Mouse (Mus musculus): ENCODE results near the gene Cdr1. TPM values are rescaled to one million over a fixed set of nuclear protein-coding genes. Genes with fewer than 3 reads are reported as not detected.

Gene Cdr1
- polyA plus RNA-seq (2015; fragmentation: Nextera tagmentation; extraction: Ambion mirVana): not detected in 2 replicates

GRCm38 (mm10) chrX:61185458-61185857 is at the start of gene Cdr1:
Cdr1 (minus strand) TSS chrX:61185558.
- H3K9ac ChIP-seq: no peak within 1 kb of the TSS
- no peak within 1 kb of the TSS for H3K4me2 ChIP-seq
- no peak for ATAC-seq (ENCODE audit: low FRiP score, low read depth)
- H3K4me3 ChIP-seq: no peak within 1 kb of the TSS
- H3K4me1 ChIP-seq (replicated peaks): no peaks in the 10 kb centered on the region
- WGBS: 92% methylated on average over 6 of the region's 6 CpGs
- peaks cover 15% of the 10 kb centered on the region; the same call in 1 of the 2 replicates for H3K9me3 ChIP-seq
- H3K27ac ChIP-seq (replicated peaks): no peak within 1 kb of the TSS
- peaks cover 11% of the 10 kb centered on the region for H3K36me3 ChIP-seq
- H3K27me3 ChIP-seq: no peaks in the 10 kb centered on the region

DNA sequence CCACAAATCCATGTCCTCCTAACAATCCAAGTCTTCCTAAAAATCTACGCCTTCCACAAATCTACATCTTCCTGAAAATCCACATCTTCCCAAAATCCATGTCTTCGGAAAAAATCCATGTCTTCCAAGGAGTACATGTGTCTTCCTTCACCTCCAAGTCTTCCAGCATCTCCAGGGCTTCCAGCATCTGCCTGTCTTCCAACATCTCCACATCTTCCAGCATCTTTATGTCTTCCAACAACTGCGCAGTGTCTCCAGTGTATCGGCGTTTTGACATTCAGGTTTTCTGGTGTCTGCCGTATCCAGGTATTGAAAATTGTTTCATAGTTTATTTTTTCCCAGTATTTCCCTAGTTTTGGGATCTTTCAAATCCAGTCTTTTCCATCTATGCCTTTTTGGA is 511 bp upstream of the Cdr1 start:
- H3K4me3 ChIP-seq: no peak overlapping the region
- H3K9ac ChIP-seq: no peak overlapping the region
- H3K4me2 ChIP-seq: no peak overlapping the region
- no peak for ATAC-seq (ENCODE audit: low FRiP score, low read depth)
- WGBS: 96% methylated on average over 6 of the region's 6 CpGs
- no peaks in the 10 kb centered on the region for H3K4me1 ChIP-seq (replicated peaks)
- H3K36me3 ChIP-seq: peaks cover 11% of the 10 kb centered on the region
- H3K9me3 ChIP-seq: peaks cover 15% of the 10 kb centered on the region; the same call in 1 of the 2 replicates
- no peaks in the 10 kb centered on the region for H3K27me3 ChIP-seq
- no peak overlapping the region for H3K27ac ChIP-seq (replicated peaks)

DNA sequence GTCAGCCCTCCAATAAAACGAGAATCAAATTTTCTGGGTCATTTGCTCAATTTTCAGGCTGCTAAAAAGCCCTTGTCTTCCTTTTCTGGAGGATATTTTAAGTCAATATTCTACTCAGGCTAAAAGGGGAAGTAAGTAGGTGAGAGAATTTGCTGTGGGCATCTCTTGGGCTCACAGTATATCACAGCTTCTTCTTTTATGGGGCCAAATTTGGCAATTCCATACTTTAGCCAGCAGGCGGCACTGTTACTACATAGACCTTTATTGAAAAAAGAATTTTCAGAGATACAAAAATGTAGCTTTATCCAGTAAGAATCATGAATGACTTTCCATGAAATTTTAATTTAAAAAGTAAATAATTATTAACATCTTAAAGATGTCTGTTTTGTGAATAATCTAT is 18.8 kb downstream of the Cdr1 start:
- WGBS: 35% methylated on average over 2 of the region's 2 CpGs
- Histone ChIP-seq H3K36me3 (no peaks in the 10 kb centered on the region), H3K27me3 (no peaks in the 10 kb centered on the region), H3K4me1 (replicated peaks) (no peaks in the 10 kb centered on the region), H3K4me3 (no peak overlapping the region), H3K9ac (no peak overlapping the region), H3K4me2 (no peak overlapping the region), H3K27ac (replicated peaks) (no peak overlapping the region), H3K9me3 (no peaks in the 10 kb centered on the region)
- ATAC-seq (ENCODE audit: low FRiP score, low read depth): no peak

- no peak for ATAC-seq (ENCODE audit: low FRiP score, low read depth)
- 65% methylated on average over 2 of the region's 2 CpGs for WGBS
These were observed 24.1 kb downstream of the Cdr1 start for GRCm38 (mm10) chrX:61161249-61161648.

DNA sequence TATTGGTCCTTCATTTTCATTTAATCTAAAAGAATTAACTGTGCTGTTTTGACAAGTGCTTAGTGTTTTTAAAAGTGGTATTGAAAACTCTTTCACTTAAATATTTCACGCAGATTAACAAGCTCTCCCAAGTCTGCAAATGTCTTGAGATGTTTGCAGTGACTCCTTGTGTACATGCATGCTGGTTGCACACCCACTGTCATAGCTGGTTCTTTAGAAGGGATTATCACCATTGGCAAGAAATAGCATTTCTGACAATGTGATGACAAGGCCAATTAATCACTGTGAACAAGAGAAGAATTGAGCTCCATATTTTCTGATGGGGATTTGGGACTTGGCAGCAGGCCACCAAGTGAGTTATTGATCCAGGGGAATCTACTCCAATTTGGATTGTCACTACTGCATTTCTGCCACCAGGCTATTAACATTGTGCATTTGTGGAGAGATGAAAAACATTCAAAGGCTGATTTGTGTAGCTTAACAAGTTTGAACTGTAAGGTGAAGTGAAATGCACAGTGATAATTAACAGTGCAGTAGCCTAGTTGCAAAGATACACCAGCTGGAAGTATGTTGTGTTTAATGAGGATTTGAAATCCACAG is 30.6 kb downstream of the Cdr1 start:
- no peak for ATAC-seq (ENCODE audit: low FRiP score, low read depth)
- WGBS: 78% methylated on average over 1 of the region's 1 CpGs
- no peak overlapping the region for H3K9ac ChIP-seq

More at GRCm38 (mm10) chrX:61161249-61161648, 24.1 kb downstream of the Cdr1 start:
- no peak overlapping the region for H3K9ac ChIP-seq
- H3K27me3 ChIP-seq: no peaks in the 10 kb centered on the region
- H3K27ac ChIP-seq (replicated peaks): no peak overlapping the region
- H3K4me2 ChIP-seq: no peak overlapping the region
- no peaks in the 10 kb centered on the region for H3K4me1 ChIP-seq (replicated peaks)
- no peak overlapping the region for H3K4me3 ChIP-seq
- no peaks in the 10 kb centered on the region for H3K36me3 ChIP-seq
- no peaks in the 10 kb centered on the region for H3K9me3 ChIP-seq

GRCm38 (mm10) chrX:61154246-61154645 is 31.1 kb downstream of the Cdr1 start:
- Histone ChIP-seq H3K4me3 (no peak overlapping the region), H3K9ac (no peak overlapping the region), H3K4me1 (replicated peaks) (no peaks in the 10 kb centered on the region), H3K36me3 (no peaks in the 10 kb centered on the region), H3K27me3 (no peaks in the 10 kb centered on the region), H3K4me2 (no peak overlapping the region), H3K9me3 (no peaks in the 10 kb centered on the region), H3K27ac (replicated peaks) (no peak overlapping the region)
- WGBS: 65% methylated on average over 3 of the region's 3 CpGs
- no peak for ATAC-seq (ENCODE audit: low FRiP score, low read depth)

More for the DNA sequence above, 30.6 kb downstream of the Cdr1 start:
- no peaks in the 10 kb centered on the region for H3K9me3 ChIP-seq
- H3K4me1 ChIP-seq (replicated peaks): no peaks in the 10 kb centered on the region
- H3K4me2 ChIP-seq: no peak overlapping the region
- H3K36me3 ChIP-seq: no peaks in the 10 kb centered on the region
- no peak overlapping the region for H3K4me3 ChIP-seq
- H3K27ac ChIP-seq (replicated peaks): no peak overlapping the region
- H3K27me3 ChIP-seq: no peaks in the 10 kb centered on the region

DNA sequence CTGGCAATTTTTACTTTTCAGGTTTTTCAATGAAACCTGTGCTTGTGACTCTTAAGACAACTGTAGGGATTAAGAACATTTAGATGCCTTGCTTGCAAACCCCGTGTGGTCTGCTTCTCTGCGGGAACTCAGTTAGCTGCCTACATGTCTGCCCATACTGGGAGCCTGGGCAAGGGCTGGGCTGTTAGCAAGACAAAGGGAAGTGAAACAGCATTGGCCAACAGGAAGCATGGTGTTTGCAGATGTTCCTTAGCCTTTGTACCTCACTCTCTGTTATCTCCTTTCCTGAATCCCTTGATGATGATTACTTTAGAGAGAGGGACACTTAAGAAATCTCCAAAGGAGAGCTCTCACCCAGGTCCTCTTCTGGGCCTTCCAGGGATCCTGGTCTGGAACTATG is 38.8 kb downstream of the Cdr1 start:
- no peak overlapping the region for H3K9ac ChIP-seq
- H3K4me3 ChIP-seq: no peak overlapping the region
- no peaks in the 10 kb centered on the region for H3K27me3 ChIP-seq
- no peaks in the 10 kb centered on the region for H3K9me3 ChIP-seq
- WGBS: 29% methylated on average over 2 of the region's 2 CpGs
- H3K4me1 ChIP-seq (replicated peaks): no peaks in the 10 kb centered on the region
- no peak overlapping the region for H3K27ac ChIP-seq (replicated peaks)
- H3K36me3 ChIP-seq: no peaks in the 10 kb centered on the region
- H3K4me2 ChIP-seq: no peak overlapping the region
- no peak for ATAC-seq (ENCODE audit: low FRiP score, low read depth)

DNA sequence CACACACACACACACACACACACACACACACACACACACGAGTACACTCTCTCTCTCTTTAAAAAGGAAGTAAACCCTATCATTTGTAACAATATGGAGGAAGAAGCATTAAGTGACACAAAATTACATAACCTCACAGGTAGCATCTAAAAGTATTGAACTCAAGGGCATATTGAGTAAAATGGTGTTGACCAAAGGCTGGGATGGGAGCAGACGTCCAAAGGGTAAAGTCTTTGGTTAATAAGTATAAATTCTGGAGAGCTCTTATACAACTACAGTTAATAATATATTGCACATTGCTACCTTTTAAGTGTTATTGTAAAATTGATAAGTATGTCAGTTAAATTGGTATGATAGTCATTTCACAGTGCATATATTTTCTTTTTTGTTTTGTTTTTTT is 39.9 kb downstream of the Cdr1 start:
- ATAC-seq (ENCODE audit: low FRiP score, low read depth): no peak
- H3K27me3 ChIP-seq: no peaks in the 10 kb centered on the region
- no peak overlapping the region for H3K4me3 ChIP-seq
- H3K4me2 ChIP-seq: no peak overlapping the region
- no peaks in the 10 kb centered on the region for H3K9me3 ChIP-seq
- WGBS: 90% methylated on average over 2 of the region's 2 CpGs
- H3K9ac ChIP-seq: no peak overlapping the region
- no peak overlapping the region for H3K27ac ChIP-seq (replicated peaks)
- H3K4me1 ChIP-seq (replicated peaks): no peaks in the 10 kb centered on the region
- no peaks in the 10 kb centered on the region for H3K36me3 ChIP-seq

DNA sequence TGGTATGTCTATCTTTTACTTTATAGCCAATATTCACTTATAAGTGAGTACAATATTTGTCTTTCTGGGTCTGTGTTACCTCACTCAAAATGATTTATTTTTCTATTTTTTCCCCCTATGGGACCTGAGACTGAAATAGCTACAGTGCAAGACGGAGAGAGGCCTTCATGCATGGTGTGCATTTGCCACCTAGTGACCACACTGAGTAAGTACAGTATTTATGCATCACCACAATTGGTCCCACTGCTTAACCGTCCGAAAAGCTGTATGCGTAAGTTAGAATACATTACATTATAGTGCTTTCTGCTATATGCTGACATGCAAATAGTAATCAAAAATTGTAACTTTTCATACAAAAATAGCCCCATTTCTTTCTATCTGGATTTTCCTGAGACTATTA is 50.8 kb downstream of the Cdr1 start:
- ATAC-seq (ENCODE audit: low FRiP score, low read depth): no peak

More for the DNA sequence above, 50.8 kb downstream of the Cdr1 start:
- Histone ChIP-seq H3K4me3 (no peak overlapping the region), H3K36me3 (no peaks in the 10 kb centered on the region), H3K4me2 (no peak overlapping the region), H3K9me3 (no peaks in the 10 kb centered on the region), H3K27me3 (no peaks in the 10 kb centered on the region), H3K9ac (no peak overlapping the region), H3K4me1 (replicated peaks) (no peaks in the 10 kb centered on the region), H3K27ac (replicated peaks) (no peak overlapping the region)
- WGBS: 72% methylated on average over 4 of the region's 4 CpGs

Small RNAs within 50 kb of the gene (microRNA-seq; reads per million reads assigned to microRNA genes)
- not detected for gene Gm24396

Data from hindbrain, embryonic 15.5 days (tissue).